Mouse (Mus musculus) embryonic facial prominence, embryonic 14.5 days (tissue): ENCODE measurements around the gene Rnf183. TPM values are rescaled to one million over a fixed set of nuclear protein-coding genes. Genes with fewer than 3 reads are reported as not detected.

Experiments
- ATAC-seq: fragments of 200-750 bp; cut with Nextera tagmentation; 2 replicates; pipeline ENCODE4 v1.8.0; 2017; ENCODE audit warnings: low read depth, moderate number of reproducible peaks, moderate TSS enrichment
- DNase-seq: peaks from one replicate; pipeline ENCODE4 v3.0.0-alpha.2; 2015; ENCODE audit warnings: low spot score
- H3K27ac ChIP-seq: fragments of 300-500 bp; sonication (generic); replicated peaks from 2 replicates; pipeline ENCODE4 v1.5.1; 2014; ENCODE audit warnings: low read depth, mild to moderate bottlenecking, low read length, moderate library complexity
- H3K27me3 ChIP-seq: fragments of 300-500 bp; sonication (generic); replicated peaks from 2 replicates; pipeline ENCODE4 v1.6.1; 2014; ENCODE audit warnings: low read length; ENCODE audit not compliant: control insufficient read depth, insufficient read depth
- H3K36me3 ChIP-seq: fragments of 300-500 bp; sonication (generic); 2 replicates; pipeline ENCODE4 v1.6.1; 2014; ENCODE audit warnings: low read length, mixed read lengths; ENCODE audit not compliant: control insufficient read depth, insufficient read depth
- H3K4me1 ChIP-seq: fragments of 300-500 bp; sonication (generic); 2 replicates; pipeline ENCODE4 v1.6.1; 2014; ENCODE audit warnings: antibody characterized with exemption, low read length; ENCODE audit not compliant: control insufficient read depth, insufficient read depth
- H3K4me2 ChIP-seq: fragments of 300-500 bp; sonication (generic); 2 replicates; pipeline ENCODE4 v1.6.1; 2014; ENCODE audit warnings: low read depth, mild to moderate bottlenecking, low read length, moderate library complexity, mixed read lengths
- H3K4me3 ChIP-seq: fragments of 300-500 bp; sonication (generic); 2 replicates; pipeline ENCODE4 v1.5.1; 2014; ENCODE audit warnings: low read depth, mild to moderate bottlenecking, low read length
- H3K9ac ChIP-seq: fragments of 300-500 bp; sonication (generic); 2 replicates; pipeline ENCODE4 v1.6.1; 2014; ENCODE audit warnings: low read depth, mild to moderate bottlenecking, low read length, moderate library complexity, mixed read lengths
- H3K9me3 ChIP-seq: fragments of 300-500 bp; sonication (generic); 2 replicates; pipeline ENCODE4 v1.6.1; 2016; ENCODE audit warnings: low read length; ENCODE audit not compliant: control insufficient read depth
- WGBS: fragments of 180-500 bp; shearing (Covaris S2); extraction: QIAGEN DNeasy Blood & Tissue Kit; methylation state at CpG from one replicate; pipeline ENCODE4 v1.1.7; 2014; 5-methylcytosine and 5-hydroxymethylcytosine counted together
- polyA plus RNA-seq: library from polyadenylated mRNA; unstranded; fragments of >200 nt; fragmentation: Nextera tagmentation; extraction: Ambion mirVana; gene quantifications from 2 replicates; pipeline ENCODE4 v1.2.1, GENCODE M21; 2014

Gene Rnf183
- polyA plus RNA-seq, 1 experiment from 2014 or later, result 0.97 TPM

- Histone ChIP-seq H3K36me3 (peaks cover 87% of the 10 kb centered on the region), H3K27ac (no peak overlapping the region), H3K4me1 (no peaks in the 10 kb centered on the region), H3K9ac (no peak overlapping the region), H3K27me3 (no peaks in the 10 kb centered on the region), H3K9me3 (no peaks in the 10 kb centered on the region), H3K4me2 (no peak overlapping the region), H3K4me3 (no peak overlapping the region)
- DNase-seq (no peak), ATAC-seq (no peak)
- WGBS, result 96% methylated on average over 3 of the region's 3 CpGs
Observed at GRCm38 (mm10) chr4:62398956-62399355, 36.1 kb downstream of the Rnf183 start.

DNA sequence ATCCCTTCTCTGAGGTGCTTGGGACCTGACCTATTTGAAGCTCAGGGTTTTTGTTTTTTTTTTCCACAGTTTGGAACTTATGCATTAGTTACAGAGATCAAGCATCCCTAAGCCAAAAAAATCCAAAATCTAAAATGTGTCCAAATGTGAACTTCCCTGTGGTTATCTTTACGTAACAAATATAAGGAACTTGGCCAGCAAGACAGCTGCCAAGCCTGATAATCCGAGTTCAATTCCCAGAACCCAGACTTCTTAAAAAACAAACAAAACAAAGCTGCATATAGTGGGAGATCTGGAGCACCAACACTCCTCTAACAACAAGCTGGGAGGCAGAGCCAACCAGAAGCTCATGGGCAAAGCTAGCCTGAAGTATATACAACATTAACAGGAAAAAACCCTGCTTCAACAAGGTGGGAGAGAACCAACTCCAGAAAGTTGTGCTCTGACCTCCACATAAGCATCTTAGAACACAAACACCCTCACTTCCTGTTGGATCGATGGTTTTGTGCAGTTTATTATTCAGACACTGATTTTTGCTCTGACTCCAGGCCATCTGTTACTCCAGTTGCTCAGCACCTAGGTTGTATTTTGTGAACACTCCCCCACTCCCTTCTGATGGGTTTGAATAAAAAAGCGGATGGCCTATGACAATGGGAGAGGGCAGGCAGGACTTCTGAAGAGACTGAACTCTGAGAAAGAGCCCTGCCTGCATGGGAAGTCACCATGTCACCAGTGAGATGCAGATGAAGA is 37.3 kb downstream of the Rnf183 start:
- Histone ChIP-seq H3K9me3 (no peaks in the 10 kb centered on the region), H3K27me3 (no peaks in the 10 kb centered on the region), H3K27ac (no peak overlapping the region), H3K4me3 (no peak overlapping the region), H3K4me1 (no peaks in the 10 kb centered on the region), H3K9ac (no peak overlapping the region), H3K36me3 (peaks cover 86% of the 10 kb centered on the region), H3K4me2 (no peak overlapping the region)
- DNase-seq, result no peak
- no peak for ATAC-seq
- WGBS, result 89% methylated on average over 4 of the region's 4 CpGs

DNA sequence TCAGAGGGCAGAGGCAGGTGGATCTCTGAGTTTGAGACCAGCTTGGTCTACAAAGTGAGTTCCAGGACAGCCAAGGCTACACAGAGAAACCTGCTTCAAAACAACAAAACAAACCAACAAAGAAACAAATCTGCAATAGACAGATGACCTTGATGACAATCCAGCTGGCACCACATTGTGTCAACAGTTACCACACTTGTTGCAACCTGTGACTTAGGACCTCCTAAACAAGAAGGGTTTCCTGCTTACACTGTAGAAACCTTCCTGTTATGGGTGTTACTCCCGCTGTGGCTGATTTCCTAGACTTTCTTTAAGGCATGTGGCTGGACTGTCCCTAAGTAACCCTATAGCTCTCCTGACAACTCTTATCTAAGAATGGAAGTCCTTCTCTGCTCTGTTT is 39.2 kb downstream of the Rnf183 start:
- peaks cover 78% of the 10 kb centered on the region for H3K36me3 ChIP-seq
- DNase-seq (no peak), ATAC-seq (no peak)
- H3K4me3 ChIP-seq, result no peak overlapping the region
- no peak overlapping the region for H3K9ac ChIP-seq
- WGBS, result 100% methylated on average over 1 of the region's 1 CpGs
- no peaks in the 10 kb centered on the region for H3K4me1 ChIP-seq
- H3K4me2 ChIP-seq, result no peak overlapping the region
- H3K27me3 ChIP-seq, result no peaks in the 10 kb centered on the region
- no peaks in the 10 kb centered on the region for H3K9me3 ChIP-seq
- no peak overlapping the region for H3K27ac ChIP-seq

DNA sequence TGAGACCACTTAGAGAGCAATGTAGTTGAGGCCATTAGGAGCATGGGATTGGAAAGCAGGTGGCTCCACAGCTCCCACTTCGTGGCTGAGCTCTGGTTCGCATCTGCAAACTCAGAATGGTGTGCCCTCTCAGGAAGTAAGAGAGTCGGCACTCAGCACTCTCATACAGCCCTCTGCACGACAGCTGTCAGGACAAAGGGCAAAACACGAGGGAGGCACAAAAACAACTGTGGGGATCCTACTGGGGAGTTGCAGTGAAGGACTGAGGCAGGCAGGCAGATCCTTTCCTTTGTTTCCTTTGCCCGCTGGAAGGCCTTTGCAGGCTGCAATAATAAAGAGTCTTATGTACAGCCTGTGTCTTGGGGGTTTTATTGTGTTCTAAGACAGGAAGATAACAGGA is 41.6 kb downstream of the Rnf183 start:
- H3K4me3 ChIP-seq, result no peak overlapping the region
- no peaks in the 10 kb centered on the region for H3K27me3 ChIP-seq
- H3K9ac ChIP-seq, result no peak overlapping the region
- no peak overlapping the region for H3K27ac ChIP-seq
- no peaks in the 10 kb centered on the region for H3K4me1 ChIP-seq
- ATAC-seq (no peak), DNase-seq (peak; percentile 23)
- peaks cover 73% of the 10 kb centered on the region for H3K36me3 ChIP-seq
- WGBS, result 64% methylated on average over 6 of the region's 6 CpGs
- H3K4me2 ChIP-seq, result no peak overlapping the region
- H3K9me3 ChIP-seq, result no peaks in the 10 kb centered on the region

DNA sequence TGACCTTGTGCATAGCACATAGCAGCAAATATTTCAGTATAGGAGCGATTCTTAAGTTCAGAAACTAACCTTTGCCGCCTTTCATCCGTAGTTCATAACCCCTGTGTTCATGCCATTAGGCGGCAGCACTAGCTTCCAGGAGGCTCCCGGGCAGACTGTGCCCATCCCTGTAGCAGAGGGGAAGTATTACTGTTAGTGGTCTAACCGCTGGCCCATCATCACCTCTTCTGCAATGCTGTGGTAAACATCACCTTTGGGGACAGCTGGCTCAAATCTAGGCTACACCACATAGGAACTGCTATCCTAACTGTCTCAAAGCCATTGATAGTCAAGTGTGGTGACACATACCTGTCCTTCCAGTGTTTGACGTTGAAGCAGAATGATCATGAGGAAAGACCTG is 43.2 kb downstream of the Rnf183 start:
- Histone ChIP-seq H3K9me3 (no peaks in the 10 kb centered on the region), H3K4me2 (no peak overlapping the region), H3K4me3 (no peak overlapping the region), H3K27me3 (no peaks in the 10 kb centered on the region), H3K27ac (no peak overlapping the region), H3K9ac (no peak overlapping the region), H3K36me3 (peaks cover 69% of the 10 kb centered on the region), H3K4me1 (no peaks in the 10 kb centered on the region)
- WGBS, result 84% methylated on average over 7 of the region's 7 CpGs
- no peak for ATAC-seq
- no peak for DNase-seq

DNA sequence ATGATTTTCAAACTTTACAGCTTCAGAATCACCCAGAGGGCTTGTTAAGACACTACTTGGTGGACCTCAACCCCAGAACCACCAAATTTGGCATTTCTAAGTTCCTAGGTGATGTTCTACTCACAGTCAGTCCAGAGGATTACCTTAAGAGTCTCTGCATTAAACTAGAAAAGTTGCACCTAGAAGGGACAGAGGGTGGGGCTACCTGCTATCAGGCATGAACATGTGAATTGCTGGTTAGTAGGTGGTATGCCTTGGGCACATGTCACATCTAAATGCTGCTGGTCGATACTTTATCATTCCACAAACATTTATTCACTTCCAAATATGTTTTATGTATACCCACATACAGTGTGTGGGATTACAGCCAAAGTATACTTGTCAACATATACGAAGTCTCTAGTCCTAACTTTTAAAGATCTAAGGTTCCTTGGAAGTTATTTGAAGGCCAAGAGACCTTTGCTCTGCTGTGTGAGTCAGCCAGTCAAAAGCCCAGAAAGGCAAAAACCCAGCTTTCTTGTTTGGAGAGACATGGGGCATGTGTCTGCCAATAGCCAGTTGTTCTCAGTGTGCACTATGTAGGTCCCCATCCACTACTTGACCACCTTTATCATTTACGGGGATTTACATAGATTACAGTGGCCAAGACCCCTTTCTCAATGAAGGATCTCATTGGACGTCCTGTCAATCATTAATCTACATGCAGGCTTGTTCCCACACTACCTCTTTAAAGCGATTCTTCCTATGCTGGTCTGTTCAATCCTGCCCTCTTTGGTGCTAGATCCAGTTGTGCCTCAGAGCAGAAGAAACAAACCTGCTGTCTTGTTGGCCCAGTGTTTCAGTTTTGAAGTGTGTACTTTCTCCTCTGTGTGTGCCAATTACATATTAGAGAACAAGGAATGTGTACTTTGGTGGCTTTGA is 45.2 kb downstream of the Rnf183 start:
- 94% methylated on average over 5 of the region's 5 CpGs for WGBS
- no peak for ATAC-seq

DNA sequence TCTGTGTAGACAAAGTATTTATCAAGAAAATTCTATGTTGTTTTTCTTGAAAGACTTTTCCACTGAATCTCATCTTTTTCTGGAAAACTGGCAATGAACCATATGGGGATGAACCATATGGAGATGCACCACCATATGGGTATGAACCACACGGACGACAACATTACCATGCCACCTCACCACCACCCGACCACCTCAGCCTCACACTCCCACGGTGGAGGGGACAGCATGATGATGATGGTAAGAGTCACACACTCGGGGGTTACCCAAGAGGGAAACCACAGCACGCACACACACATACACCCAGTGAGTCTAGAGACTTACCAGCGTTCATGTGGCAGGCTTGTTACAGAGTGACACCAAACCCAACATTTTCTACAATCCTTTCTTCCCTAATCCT is 49.6 kb downstream of the Rnf183 start:
- Histone ChIP-seq H3K9ac (no peak overlapping the region), H3K27me3 (no peaks in the 10 kb centered on the region), H3K4me3 (no peak overlapping the region), H3K36me3 (peaks cover 42% of the 10 kb centered on the region), H3K27ac (no peak overlapping the region), H3K4me1 (no peaks in the 10 kb centered on the region; the same call in 1 of the 2 replicates), H3K9me3 (no peaks in the 10 kb centered on the region), H3K4me2 (no peak overlapping the region)
- 96% methylated on average over 7 of the region's 7 CpGs for WGBS
- DNase-seq (no peak), ATAC-seq (no peak)

More for the DNA sequence above, 45.2 kb downstream of the Rnf183 start:
- Histone ChIP-seq H3K27me3 (no peaks in the 10 kb centered on the region), H3K36me3 (peaks cover 60% of the 10 kb centered on the region), H3K4me2 (no peak overlapping the region), H3K4me3 (no peak overlapping the region), H3K9me3 (no peaks in the 10 kb centered on the region), H3K4me1 (no peaks in the 10 kb centered on the region; the same call in 1 of the 2 replicates), H3K27ac (no peak overlapping the region), H3K9ac (no peak overlapping the region)
- no peak for DNase-seq

- Histone ChIP-seq H3K9me3 (no peaks in the 10 kb centered on the region), H3K4me1 (no peaks in the 10 kb centered on the region; the same call in 1 of the 2 replicates), H3K4me2 (no peak overlapping the region), H3K4me3 (no peak overlapping the region), H3K27ac (no peak overlapping the region), H3K9ac (no peak overlapping the region), H3K36me3 (peaks cover 30% of the 10 kb centered on the region; the same call in 1 of the 2 replicates), H3K27me3 (no peaks in the 10 kb centered on the region)
- WGBS, result 80% methylated on average over 1 of the region's 1 CpGs
- ATAC-seq (no peak), DNase-seq (no peak)
Observed at GRCm38 (mm10) chr4:62384159-62384558, 50.9 kb downstream of the Rnf183 start.
